Mouse (Mus musculus) C3H10T1/2 (cell line): ENCODE measurements around the gene Itk. TPM values are rescaled to one million over a fixed set of nuclear protein-coding genes. Genes with fewer than 3 reads are reported as not detected.

Experiments used
- polyA plus RNA-seq, 2 experiments: library from polyadenylated mRNA; unstranded; fragments of >200 nt; fragmentation: generic; extraction: Trizol; gene quantifications; one replicate each; pipeline ENCODE4 v1.2.1; 2012; ENCODE audit warnings: missing spikeins in 2 of 2

Gene Itk
- polyA plus RNA-seq, result not detected

DNA sequence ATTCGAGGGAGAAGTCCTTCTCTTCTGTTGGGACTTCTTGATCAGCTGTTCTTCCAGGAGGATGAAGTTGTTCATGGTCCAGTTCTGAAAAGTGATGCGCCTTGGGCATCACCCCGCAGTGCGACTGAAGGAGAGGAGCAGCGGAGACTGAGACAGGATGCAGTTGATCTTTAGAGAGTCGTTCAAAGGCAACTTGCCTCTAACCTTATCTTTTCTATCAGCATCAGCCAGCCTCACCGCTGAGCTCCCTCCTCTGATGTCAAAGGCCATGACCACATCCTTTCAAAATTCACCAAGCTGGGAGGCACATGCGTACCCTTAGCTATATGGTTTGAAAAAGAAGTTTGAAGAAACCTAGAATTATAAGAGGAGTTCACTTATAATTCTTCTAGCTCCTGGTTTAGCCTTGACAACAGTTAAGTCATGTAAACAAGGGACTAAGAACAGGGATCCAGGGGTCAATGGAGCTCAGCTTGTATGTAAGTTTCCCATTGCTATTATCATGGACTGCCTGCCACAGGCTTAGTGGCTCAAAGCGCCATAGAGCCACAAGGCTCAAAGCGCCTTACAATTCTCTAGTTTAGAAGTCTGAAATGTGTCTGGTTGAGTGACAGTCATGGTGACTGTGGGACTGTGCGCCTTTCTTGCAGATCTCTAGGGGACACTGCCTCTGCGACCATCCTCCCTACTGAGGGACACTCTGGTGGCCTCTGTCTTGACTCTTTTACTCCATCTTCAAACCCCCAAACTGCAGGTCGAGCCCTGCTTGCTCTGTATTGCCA, at the start of gene Itk:
Gene Itk (minus strand): TSS at position 180 of the 782 bp plus-strand sequence.

DNA sequence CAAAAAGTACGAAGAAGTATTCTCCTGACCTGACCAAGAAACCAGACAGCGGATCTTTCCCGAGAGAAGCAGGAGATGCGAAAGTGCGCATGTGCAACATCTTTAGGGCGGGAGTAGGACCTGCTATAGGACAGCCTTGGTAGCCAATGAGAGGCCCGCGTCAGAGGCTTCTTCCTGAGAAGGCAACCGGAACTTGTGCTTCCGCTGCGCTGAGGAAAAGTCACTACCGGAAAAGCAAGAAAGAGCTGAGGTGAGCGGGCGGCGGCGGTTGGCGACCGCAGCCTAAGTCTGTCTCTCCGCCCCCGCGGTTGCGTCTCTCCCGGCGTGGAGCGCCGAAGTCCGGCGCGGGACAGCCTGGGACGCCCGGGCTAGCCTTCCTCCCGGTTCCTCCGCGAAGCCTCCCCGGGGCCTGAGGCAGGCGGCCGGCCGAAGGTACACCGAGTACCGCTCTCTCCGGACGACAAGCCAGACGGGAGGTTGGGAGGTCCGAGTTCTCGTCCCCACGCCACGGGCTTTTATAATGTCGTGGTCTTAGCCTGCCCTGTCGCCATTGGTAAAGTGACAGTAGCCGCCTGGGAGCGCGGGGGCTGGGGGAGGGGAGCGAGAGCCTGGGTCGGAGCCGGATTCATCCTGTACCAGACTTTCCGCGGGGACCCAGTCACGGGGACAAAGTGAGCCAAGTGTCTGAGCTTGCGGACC, 47.6 kb upstream of the Itk start, which contains the start of gene Med7:
Gene Med7 (plus strand): TSS at position 166 of the 699 bp plus-strand sequence.

DNA sequence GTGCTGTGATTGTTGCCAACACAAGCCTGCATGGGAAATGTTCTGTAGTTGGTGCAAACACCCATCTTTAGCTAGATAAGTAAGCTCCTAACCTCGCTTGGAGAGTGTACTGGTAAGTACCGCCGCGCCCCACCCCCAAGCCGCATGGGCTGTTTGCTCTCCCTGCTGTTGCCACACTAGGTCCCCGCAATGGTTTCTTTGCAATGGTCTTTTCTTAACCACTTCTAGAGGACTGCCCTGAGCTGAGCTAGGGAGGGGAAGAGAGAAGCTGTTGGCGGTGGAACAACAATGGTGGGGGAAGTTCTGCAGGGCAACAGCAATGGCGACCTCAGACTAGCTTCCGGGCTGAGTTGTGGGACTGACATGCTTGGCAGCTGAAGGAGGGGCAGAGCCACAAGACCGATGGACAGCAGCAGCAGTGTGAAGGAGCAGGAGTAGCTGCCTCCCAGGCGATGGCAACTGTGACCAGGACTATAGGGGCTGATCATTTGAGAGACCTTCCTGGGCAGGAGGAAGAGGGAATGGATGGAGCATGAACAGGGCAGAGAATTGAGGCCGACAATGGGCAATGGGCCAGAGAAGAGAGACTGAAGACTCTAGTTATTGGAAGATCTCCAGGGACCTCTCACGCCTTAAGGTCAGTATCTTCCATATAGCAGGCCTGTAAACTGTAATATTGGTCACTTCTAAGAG, 7.0 kb upstream of the Itk start, which contains the start of gene Fam71b:
Gene Fam71b (plus strand): TSS at position 393 of the 693 bp plus-strand sequence.

DNA sequence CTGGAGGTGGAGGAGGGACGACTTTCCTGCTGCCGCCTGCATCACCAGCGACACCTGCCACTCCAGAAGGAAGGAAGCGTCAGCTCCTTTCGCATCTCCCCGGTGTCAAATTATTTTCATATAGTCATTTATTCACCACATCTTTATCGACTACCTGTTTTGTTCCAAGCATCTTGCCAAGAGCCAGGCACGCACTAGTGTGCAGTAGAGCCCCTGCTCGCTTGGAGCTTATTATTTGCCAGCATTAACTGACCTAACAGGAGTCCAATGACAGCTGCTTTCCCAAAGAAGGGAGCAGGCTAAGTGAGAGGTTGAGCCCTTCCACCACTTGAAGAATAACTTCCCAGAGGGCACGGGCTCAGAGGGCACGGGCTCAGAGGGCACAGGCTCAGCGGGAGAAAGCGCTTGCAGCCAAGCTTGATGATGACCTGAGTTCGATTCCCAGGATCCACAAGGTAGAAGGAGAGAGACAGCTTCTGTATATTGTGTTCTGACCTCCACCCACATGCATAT, 76.7 kb downstream of the Itk start, which contains the start of gene Cyfip2:
Gene Cyfip2 (minus strand): TSS at position 337 of the 513 bp plus-strand sequence.

Other genes with a start within 250 kb of the Itk start
- gene Nipal4, start 223.0 kb downstream of the Itk start, polyA plus RNA-seq, result not detected
- gene Fndc9, start 154.0 kb downstream of the Itk start, polyA plus RNA-seq, result not detected
- under 1 TPM; 0.14 to 0.23 TPM for gene Cyfip2, start 76.7 kb downstream of the Itk start, polyA plus RNA-seq
- not detected for gene Fam71b, start 7.0 kb upstream of the Itk start, polyA plus RNA-seq
- gene Med7, start 47.4 kb upstream of the Itk start, polyA plus RNA-seq, result 10 to 100 TPM in 1 of 2 experiments, 1 to 10 TPM in 1; 3.5 to 15.5 TPM
- under 1 TPM; 0.11 to 0.19 TPM for gene Havcr2, start 65.4 kb upstream of the Itk start, polyA plus RNA-seq
- gene Gm12169, start 134.7 kb upstream of the Itk start, polyA plus RNA-seq, result not detected
- gene BC053393, start 182.0 kb upstream of the Itk start, polyA plus RNA-seq, result not detected
- gene Dppa1, start 239.7 kb upstream of the Itk start, polyA plus RNA-seq, result not detected